Mouse (Mus musculus) left cerebral cortex, adult 18-20 months (tissue): ENCODE data around the gene Tmem222. TPM values are rescaled to one million over a fixed set of nuclear protein-coding genes. Genes with fewer than 3 reads are reported as not detected.
A peak's percentile ranks its signal among the peaks of the same experiment; 100 is the strongest.

ENCODE experiments used
- DNase-seq, 2 experiments: peaks; one replicate each; pipeline ENCODE4 v3.0.0; 2021 to 2022; ENCODE audit warnings: low spot score in 2 of 2, mixed read lengths in 1 of 2
- total RNA-seq, 2 experiments: library from RNA; stranded (reverse); gene quantifications; 2 replicates each; pipeline ENCODE4 v1.2.3; 2021

Tmem222 gene
- total RNA-seq, 2 experiments from 2014 or later, result 88.3 to 97.2 TPM

- no peak for DNase-seq
Measured at GRCm38 (mm10) chr4:133218745-133219144, 58.8 kb downstream of the Tmem222 start.

DNA sequence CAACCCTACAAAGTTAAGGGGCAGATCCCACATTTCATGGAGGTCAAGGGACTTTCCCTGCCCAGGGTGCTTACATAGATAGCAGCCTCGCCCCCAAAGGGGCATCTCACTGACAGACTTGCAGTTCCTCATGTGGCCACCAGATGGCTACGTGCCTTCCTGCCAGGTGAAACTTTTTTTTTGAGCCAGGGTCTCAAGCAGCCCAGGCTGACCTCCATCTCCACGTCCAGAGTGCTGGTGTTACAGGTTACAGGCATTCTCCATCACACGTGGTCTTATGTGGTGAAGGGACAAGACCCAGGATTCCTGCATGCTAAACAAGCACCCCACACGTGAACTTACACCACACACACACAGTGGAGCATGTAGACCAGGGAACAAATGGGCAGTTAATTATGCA is 60.0 kb downstream of the Tmem222 start:
- DNase-seq, result peak in 1 of 2 experiments; percentile 62

Other genes starting within 250 kb of the Tmem222 start
- 10 to 100 TPM; 25.7 to 28.2 TPM for gene Wasf2, start 147.3 kb downstream of the Tmem222 start, total RNA-seq
- gene Cd164l2, start 65.7 kb downstream of the Tmem222 start, total RNA-seq, result 1 to 10 TPM; 4.6 to 5.1 TPM
- gene Gpr3, start 65.3 kb downstream of the Tmem222 start, total RNA-seq, result 10 to 100 TPM; 14.8 to 16.7 TPM
- gene Map3k6, start 37.0 kb downstream of the Tmem222 start, total RNA-seq, result 1 to 10 TPM; 5.8 to 7.4 TPM
- gene Sytl1, start 14.7 kb downstream of the Tmem222 start, total RNA-seq, result 1 to 10 TPM; 6.7 to 7.3 TPM
- gene Wdtc1, start 75.7 kb upstream of the Tmem222 start, total RNA-seq, result 10 to 100 TPM; 61.2 to 68.1 TPM
- 10 to 100 TPM; 46.3 to 47.9 TPM for gene Slc9a1, start 91.9 kb upstream of the Tmem222 start, total RNA-seq
- under 1 TPM in 1 of 2 experiments, not detected in 1; 0.14 TPM for gene Tent5b, start 202.3 kb upstream of the Tmem222 start, total RNA-seq
- 100 to 1,000 TPM; 164 to 182 TPM for gene Trnp1, start 220.8 kb upstream of the Tmem222 start, total RNA-seq
- gene Kdf1, start 241.2 kb upstream of the Tmem222 start, total RNA-seq, result under 1 TPM; 0.42 to 0.54 TPM